Mouse (Mus musculus) right cerebral cortex, postnatal 10 days (tissue): ENCODE measurements at regions not wholly inside any gene's neighbourhood (a gene's known extent, or its start where the extent isn't known, plus 50 kb on each side); places are given as distances from the start of the nearest gene placed in this dataset.

Experiments
- DNase-seq, 2 experiments: peaks; one replicate each; pipeline ENCODE4 v3.0.0; 2021; ENCODE audit warnings: low spot score in 2 of 2

DNA sequence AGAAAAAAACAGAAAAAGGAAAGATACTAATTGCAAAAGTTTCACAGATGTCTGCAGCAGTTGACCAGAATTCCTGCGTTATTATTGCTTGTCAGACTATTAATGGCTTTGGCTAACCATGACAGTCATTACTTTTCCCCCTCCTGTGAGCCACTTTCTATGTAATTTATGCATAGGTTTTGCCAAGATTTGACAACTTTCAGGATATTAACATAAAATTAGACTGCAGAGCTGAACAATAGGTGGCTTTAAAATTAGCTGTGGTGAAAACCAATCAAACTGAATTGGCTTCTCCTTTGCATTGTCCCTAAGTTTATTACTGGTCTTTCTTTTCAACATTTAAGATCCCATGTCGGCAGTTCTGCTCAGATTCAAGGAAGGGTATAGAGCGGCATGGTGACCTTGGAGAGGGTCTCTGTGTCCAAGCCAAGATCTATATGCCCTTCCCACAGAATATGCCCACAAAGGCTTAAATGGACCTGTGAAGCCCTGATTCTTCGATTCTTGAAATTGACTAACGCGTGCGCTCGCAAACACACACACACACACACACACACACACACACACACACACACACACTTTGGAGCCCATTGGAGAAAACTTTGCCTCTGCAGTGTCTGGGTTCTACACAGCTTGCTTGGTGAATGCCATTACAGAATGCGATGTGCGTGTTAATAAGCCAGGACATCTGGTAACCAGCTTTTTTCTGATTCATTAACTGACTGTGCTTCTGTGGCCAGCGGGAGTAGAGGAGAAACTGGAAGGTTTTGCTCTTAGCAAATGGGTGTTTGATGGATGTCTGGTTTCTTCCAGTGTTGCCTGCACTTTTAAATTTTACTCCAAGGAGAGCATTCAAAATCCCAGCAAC, 69.8 kb upstream of the Itga4 start:
- DNase-seq: peak; percentile 22 to 28

DNA sequence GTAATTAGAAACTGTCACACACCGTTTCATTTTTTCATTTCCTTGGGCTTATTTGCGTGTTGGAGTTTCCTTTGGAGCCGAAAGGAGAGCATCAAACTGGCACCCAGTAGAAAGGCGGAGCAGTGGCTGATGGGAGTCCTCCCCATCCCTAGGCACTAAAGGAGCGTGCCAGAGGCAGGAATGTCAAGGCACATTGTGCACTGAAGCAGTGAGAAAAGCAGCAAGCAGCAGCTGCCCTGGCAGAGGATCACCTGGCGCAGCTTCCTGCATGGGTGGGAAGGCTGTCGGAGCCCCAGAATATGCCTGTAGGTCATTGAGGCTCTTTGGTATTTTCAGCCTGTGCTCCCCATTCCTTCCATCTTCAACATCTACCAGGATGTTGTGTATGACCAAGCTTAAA, 68.3 kb upstream of the Itga4 start:
- no peak for DNase-seq

DNA sequence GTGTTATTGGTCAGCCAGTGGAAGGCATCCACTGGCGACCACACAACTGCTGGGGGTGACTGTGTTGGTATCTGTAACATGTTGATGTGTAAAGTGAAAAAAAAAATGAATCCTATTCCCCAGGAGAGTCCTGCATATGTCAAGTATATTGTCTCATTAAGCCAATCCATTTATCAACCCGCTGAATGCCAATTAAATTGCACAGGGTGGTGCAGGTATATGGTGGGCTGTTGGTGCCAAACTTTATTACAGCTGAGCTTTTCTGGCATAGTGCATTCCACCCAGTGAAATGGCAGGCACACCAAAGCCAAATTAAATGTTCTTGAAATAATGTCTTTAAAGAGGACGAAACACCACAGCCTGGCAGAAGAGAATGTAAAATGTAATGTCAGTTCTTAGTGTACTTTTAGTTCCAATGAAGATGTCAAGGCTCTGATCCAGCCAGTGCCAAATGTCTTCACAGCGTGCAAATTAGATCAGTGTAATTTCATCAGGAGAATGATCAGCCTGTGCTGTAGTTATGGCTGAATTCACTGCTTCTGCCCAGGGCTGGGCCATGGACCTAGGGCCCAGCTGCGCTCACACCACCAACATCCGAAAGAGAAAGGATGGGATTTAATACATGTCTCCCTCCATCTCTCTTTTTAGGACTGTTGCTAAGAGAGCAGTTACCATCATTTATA, 66.6 kb upstream of the Itga4 start:
- no peak for DNase-seq

- no peak for DNase-seq
Observed at GRCm38 (mm10) chr2:79193851-79194250, 61.4 kb upstream of the Itga4 start.

- DNase-seq: no peak
Observed at GRCm38 (mm10) chr2:79201677-79202076, 53.5 kb upstream of the Itga4 start.
